Mouse (Mus musculus) C2C12 (cell line): ENCODE measurements around the gene Cd302. TPM values are rescaled to one million over a fixed set of nuclear protein-coding genes. Genes with fewer than 3 reads are reported as not detected.

Experiments
- H3K27me3 ChIP-seq: one replicate; pipeline ENCODE4 v1.6.1; 2011; ENCODE audit not compliant: control insufficient read depth, insufficient read depth, insufficient read length
- H3K36me3 ChIP-seq: one replicate; pipeline ENCODE4 v1.6.1; 2011; ENCODE audit not compliant: control insufficient read depth, insufficient read depth
- H3K4me3 ChIP-seq: one replicate; pipeline ENCODE4 v1.5.1; 2011; ENCODE audit warnings: mild to moderate bottlenecking, control low read depth; ENCODE audit not compliant: poor library complexity, insufficient read depth, severe bottlenecking
- H3K79me2 ChIP-seq: one replicate; pipeline ENCODE4 v1.6.1; 2011; ENCODE audit not compliant: control insufficient read depth, insufficient read depth
- H3K79me3 ChIP-seq: one replicate; pipeline ENCODE4 v1.6.1; 2011; ENCODE audit warnings: low read depth, control low read depth
- H3ac ChIP-seq: one replicate; pipeline ENCODE3; 2011; ENCODE audit warnings: low read depth; ENCODE audit not compliant: control insufficient read depth, insufficient read length
- CEBPB ChIP-seq: IDR thresholded peaks from one replicate; pipeline ENCODE4 v1.6.1; 2011; ENCODE audit warnings: low read depth, mild to moderate bottlenecking, control low read depth, moderate library complexity
- CTCF ChIP-seq: IDR thresholded peaks from one replicate; pipeline ENCODE4 v1.5.1; 2011; ENCODE audit not compliant: control insufficient read depth, insufficient read depth, insufficient read length
- FOSL1 ChIP-seq: IDR thresholded peaks from one replicate; pipeline ENCODE4 v1.8.0; 2011; ENCODE audit warnings: mild to moderate bottlenecking, low read length; ENCODE audit not compliant: poor library complexity, insufficient read depth, severe bottlenecking
- MAX ChIP-seq: IDR thresholded peaks from one replicate; pipeline ENCODE4 v1.6.1; 2011; ENCODE audit warnings: mild to moderate bottlenecking, control low read depth
- MYOD1 ChIP-seq: IDR thresholded peaks from one replicate; pipeline ENCODE4 v1.6.1; 2011; ENCODE audit warnings: low read depth; ENCODE audit not compliant: control insufficient read depth, insufficient read length
- MYOG ChIP-seq: IDR thresholded peaks from one replicate; pipeline ENCODE4 v1.6.1; 2011; ENCODE audit not compliant: control insufficient read depth, insufficient read length; ENCODE audit errors: extremely low read depth
- USF1 ChIP-seq: IDR thresholded peaks from one replicate; pipeline ENCODE4 v1.6.1; 2011; ENCODE audit warnings: low read depth, mild to moderate bottlenecking, control low read depth, moderate library complexity
- long read RNA-seq, 2 experiments: library from polyadenylated mRNA; unstranded; transcript quantifications; one replicate each; pipeline ENCODE4 v2.0.0; 2019 to 2020
- polyA plus RNA-seq: library from polyadenylated mRNA; unstranded; fragments of >200 nt; fragmentation: generic; extraction: Trizol; gene quantifications from one replicate; pipeline ENCODE4 v1.2.1, GENCODE M21; 2012; ENCODE audit warnings: missing spikeins

Gene Cd302
- polyA plus RNA-seq = 0.83 TPM
- long read RNA-seq, experiment 1, transcript Cd302-202 (6 exons, 1,354 nt) = major isoform, 18 of 20 reads
- long read RNA-seq, experiment 1, partial matches to known transcripts = 1 of 20 reads
- long read RNA-seq, experiment 1, other reads (novel, unspliced or antisense) = 0 of 20 reads
- long read RNA-seq, experiment 2, transcript Cd302-202 (6 exons, 1,354 nt) = major isoform, 6 of 6 reads
- long read RNA-seq, experiment 2, partial matches to known transcripts = 0 of 6 reads
- long read RNA-seq, experiment 2, other reads (novel, unspliced or antisense) = 0 of 6 reads

GRCm38 (mm10) chr2:60284467-60284821, at the start of gene Cd302:
Cd302 (minus strand) TSS chr2:60284488.
- no peak for TF ChIP-seq MYOG
- TF ChIP-seq FOSL1 = no peak
- TF ChIP-seq CEBPB = no peak
- TF ChIP-seq CTCF = no peak
- no peak for TF ChIP-seq MAX
- no peak for TF ChIP-seq MYOD1
- TF ChIP-seq USF1 = no peak
- H3K36me3 ChIP-seq = no peaks in the 10 kb centered on the region

GRCm38 (mm10) chr2:60328641-60329040, 44.4 kb upstream of the Cd302 start:
- Histone ChIP-seq H3ac (no peak overlapping the region), H3K36me3 (peaks cover 72% of the 10 kb centered on the region), H3K79me2 (no peaks in the 10 kb centered on the region), H3K27me3 (no peaks in the 10 kb centered on the region), H3K79me3 (no peaks in the 10 kb centered on the region), H3K4me3 (no peak overlapping the region)
- TF ChIP-seq MYOG = no peak
- no peak for TF ChIP-seq FOSL1
- TF ChIP-seq MYOD1 = no peak
- no peak for TF ChIP-seq USF1
- no peak for TF ChIP-seq MAX
- no peak for TF ChIP-seq CEBPB
- no peak for TF ChIP-seq CTCF

More at GRCm38 (mm10) chr2:60284467-60284821, at the start of gene Cd302:
- Histone ChIP-seq H3ac (no peak within 1 kb of the TSS), H3K79me2 (no peaks in the 10 kb centered on the region), H3K27me3 (no peaks in the 10 kb centered on the region), H3K4me3 (no peak within 1 kb of the TSS), H3K79me3 (no peaks in the 10 kb centered on the region)

- no peaks in the 10 kb centered on the region for H3K79me2 ChIP-seq
- no peak overlapping the region for H3ac ChIP-seq
- H3K4me3 ChIP-seq = no peak overlapping the region
- no peaks in the 10 kb centered on the region for H3K27me3 ChIP-seq
- TF ChIP-seq MAX (no peak), MYOG (no peak)
- no peaks in the 10 kb centered on the region for H3K79me3 ChIP-seq
- peaks cover 70% of the 10 kb centered on the region for H3K36me3 ChIP-seq
Observed at GRCm38 (mm10) chr2:60327581-60327980, 43.3 kb upstream of the Cd302 start.

- H3K4me3 ChIP-seq = no peak overlapping the region
- no peak overlapping the region for H3ac ChIP-seq
- H3K79me3 ChIP-seq = no peaks in the 10 kb centered on the region
- TF ChIP-seq CTCF = no peak
- no peak for TF ChIP-seq MAX
- TF ChIP-seq USF1 = no peak
- no peak for TF ChIP-seq MYOG
- no peak for TF ChIP-seq CEBPB
- TF ChIP-seq MYOD1 = no peak
- TF ChIP-seq FOSL1 = no peak
- H3K27me3 ChIP-seq = no peaks in the 10 kb centered on the region
- peaks cover 76% of the 10 kb centered on the region for H3K36me3 ChIP-seq
- H3K79me2 ChIP-seq = no peaks in the 10 kb centered on the region
Observed at GRCm38 (mm10) chr2:60326948-60327347, 42.7 kb upstream of the Cd302 start.

GRCm38 (mm10) chr2:60323411-60323810, 39.1 kb upstream of the Cd302 start:
- TF ChIP-seq USF1 = no peak
- TF ChIP-seq FOSL1 = no peak
- no peak for TF ChIP-seq CTCF
- no peak for TF ChIP-seq MYOG
- TF ChIP-seq MYOD1 = no peak
- no peak for TF ChIP-seq CEBPB
- no peak for TF ChIP-seq MAX

GRCm38 (mm10) chr2:60322031-60322726, 37.9 kb upstream of the Cd302 start:
- no peak for TF ChIP-seq MYOD1
- TF ChIP-seq FOSL1 = no peak
- Histone ChIP-seq H3K79me2 (no peaks in the 10 kb centered on the region), H3ac (no peak overlapping the region), H3K27me3 (no peaks in the 10 kb centered on the region), H3K36me3 (peaks cover 65% of the 10 kb centered on the region), H3K79me3 (no peaks in the 10 kb centered on the region), H3K4me3 (no peak overlapping the region)

More at GRCm38 (mm10) chr2:60323411-60323810, 39.1 kb upstream of the Cd302 start:
- H3ac ChIP-seq = no peak overlapping the region
- no peaks in the 10 kb centered on the region for H3K79me2 ChIP-seq
- H3K79me3 ChIP-seq = no peaks in the 10 kb centered on the region
- H3K4me3 ChIP-seq = no peak overlapping the region
- no peaks in the 10 kb centered on the region for H3K27me3 ChIP-seq
- H3K36me3 ChIP-seq = peaks cover 68% of the 10 kb centered on the region
